ENCODE assay signal across 24 mouse cellular contexts in the genomic region with DNA sequence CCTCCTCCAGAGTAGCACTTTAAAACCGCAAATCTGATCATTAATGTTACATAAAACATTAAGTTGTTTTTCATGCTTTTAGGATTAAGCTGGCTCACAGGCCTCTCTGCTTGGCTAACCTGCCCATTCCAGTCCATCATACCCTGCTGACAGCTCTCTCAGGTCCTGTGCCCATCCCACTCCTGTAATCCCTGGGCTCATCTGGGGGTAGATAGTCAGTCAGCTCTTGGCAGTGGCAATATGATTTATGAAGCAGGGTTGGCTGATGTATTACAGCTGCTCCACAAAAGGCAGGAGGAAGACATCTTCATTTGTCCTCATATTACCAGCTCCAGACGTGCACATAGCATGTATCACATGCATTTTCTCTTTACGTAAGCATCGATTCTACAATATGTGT.
A peak's percentile ranks its signal among the peaks of the same experiment; 100 is the strongest.
DNase-seq lines count a peak whose midpoint lies in the region; ATAC-seq and TF ChIP-seq lines count a peak whose summit lies in the region.
"Had no signal": no experiment of that assay in that cellular context is flagged by ENCODE, and none has a peak within 500 bp of the region (broad histone marks: within the 10 kb centered on the region; RNA-seq: fewer than 3 reads in every experiment).

No protein-coding gene starts in this region.

- no peak for DNase-seq in cerebellum, adult 2 months
- DNase-seq in cerebellum, postnatal 14 days, result no peak
- DNase-seq in left cerebral cortex, adult 2 months (ENCODE audit: extremely low spot score in 1 of 2, low spot score in 2 of 2), result no peak
- no peak for DNase-seq in left cerebral cortex, postnatal 36 days (ENCODE audit: low spot score in 2 of 2)
- peak; percentile 48 for DNase-seq in hindbrain, postnatal 0 days (ENCODE audit: low spot score)
- no peak for DNase-seq in lung, postnatal 36 days
- DNase-seq: cerebellum, adult 8-10 months; heart, adult 18-20 months; heart, postnatal 14 days; kidney, adult 11 months; liver, embryonic 13.5 days; lung, adult 2 months; lung, postnatal 14 days; midbrain, embryonic 14.5 days; thymus, adult 2 months; thymus, postnatal 4 days had no signal

- ATAC-seq in embryonic facial prominence, embryonic 15.5 days (ENCODE audit: insufficient number of reproducible peaks, low FRiP score, low TSS enrichment, low read depth), result no peak
- peak; percentile 75 for ATAC-seq in hindbrain, postnatal 0 days
- ATAC-seq in megakaryocyte-erythroid progenitor cell, adult 5-6 weeks (replicated peaks; ENCODE audit: low FRiP score, low TSS enrichment, poor library complexity, severe bottlenecking), result no peak
- ATAC-seq: forebrain, embryonic 15.5 days had no signal

- peaks cover 22% of the 10 kb centered on the region for H3K4me1 ChIP-seq in cerebellum, adult 2 months (ENCODE audit: control insufficient read depth, insufficient read depth, low read length)
- no peaks in the 10 kb centered on the region for H3K4me1 ChIP-seq in embryonic facial prominence, embryonic 15.5 days
- H3K4me1 ChIP-seq in hindbrain, postnatal 0 days (ENCODE audit: insufficient read depth, low read length), result no peaks in the 10 kb centered on the region
- H3K4me1 ChIP-seq: embryonic facial prominence, embryonic 12.5 days; forebrain, embryonic 15.5 days; heart, embryonic 13.5 days; liver, embryonic 13.5 days; stomach, embryonic 15.5 days had no signal

- H3K36me3 ChIP-seq in embryonic facial prominence, embryonic 15.5 days, result no peaks in the 10 kb centered on the region
- no peaks in the 10 kb centered on the region for H3K36me3 ChIP-seq in hindbrain, postnatal 0 days (ENCODE audit: insufficient read depth, low read length)
- H3K36me3 ChIP-seq: embryonic facial prominence, embryonic 12.5 days; forebrain, embryonic 15.5 days; heart, embryonic 13.5 days; liver, embryonic 13.5 days; stomach, embryonic 15.5 days had no signal

- WGBS in cerebellum, adult 2 months, result 79% methylated on average over 4 of the region's 4 CpGs
- WGBS in embryonic facial prominence, embryonic 15.5 days, result 47% methylated on average over 4 of the region's 4 CpGs
- 76% methylated on average over 4 of the region's 4 CpGs for WGBS in hindbrain, postnatal 0 days

- H3K27me3 ChIP-seq in cerebellum, adult 2 months (ENCODE audit: control insufficient read depth, insufficient read depth, low read length), result no peaks in the 10 kb centered on the region
- H3K27me3 ChIP-seq in embryonic facial prominence, embryonic 15.5 days, result no peaks in the 10 kb centered on the region
- H3K27me3 ChIP-seq in hindbrain, postnatal 0 days (ENCODE audit: insufficient read depth, low read length), result no peaks in the 10 kb centered on the region
- H3K27me3 ChIP-seq: embryonic facial prominence, embryonic 12.5 days; forebrain, embryonic 15.5 days; heart, embryonic 13.5 days; liver, embryonic 13.5 days; stomach, embryonic 15.5 days had no signal

- no peaks in the 10 kb centered on the region for H3K9me3 ChIP-seq in embryonic facial prominence, embryonic 15.5 days (replicated peaks)
- no peaks in the 10 kb centered on the region for H3K9me3 ChIP-seq in hindbrain, postnatal 0 days (ENCODE audit: low read length)
- H3K9me3 ChIP-seq: embryonic facial prominence, embryonic 12.5 days; forebrain, embryonic 15.5 days; heart, embryonic 13.5 days; liver, embryonic 13.5 days; stomach, embryonic 15.5 days had no signal

- no peak for TF ChIP-seq CTCF in cerebellum, adult 2 months (IDR thresholded peaks at IDR 0.05; ENCODE audit: borderline replicate concordance, insufficient read depth, low read depth, low read length)
- TF ChIP-seq CTCF in left cerebral cortex, adult 2 months (IDR thresholded peaks at IDR 0.05), result no peak
- no peak for TF ChIP-seq CTCF in hindbrain, postnatal 0 days (IDR thresholded peaks at IDR 0.05; ENCODE audit: low read depth)

- no peak overlapping the region for H3K4me2 ChIP-seq in embryonic facial prominence, embryonic 15.5 days (replicated peaks)
- no peak overlapping the region for H3K4me2 ChIP-seq in hindbrain, postnatal 0 days (ENCODE audit: low read depth, low read length)
- H3K4me2 ChIP-seq: embryonic facial prominence, embryonic 12.5 days; forebrain, embryonic 15.5 days; heart, embryonic 13.5 days; liver, embryonic 13.5 days; stomach, embryonic 15.5 days had no signal

- intact Hi-C loops in left cerebral cortex, adult 2 months (cut with DNase I), result loop anchor here (5.0 kb wide), 1 partner anchor 36 kb away; no protein-coding TSS in a partner anchor
- intact Hi-C loops in left cerebral cortex, postnatal 36 days (cut with DNase I), result no loop called here

- no peak overlapping the region for H3K9ac ChIP-seq in embryonic facial prominence, embryonic 15.5 days
- no peak overlapping the region for H3K9ac ChIP-seq in hindbrain, postnatal 0 days (replicated peaks; ENCODE audit: low read length)
- H3K9ac ChIP-seq: embryonic facial prominence, embryonic 12.5 days; forebrain, embryonic 15.5 days; heart, embryonic 13.5 days; liver, embryonic 13.5 days; stomach, embryonic 15.5 days had no signal

- no peak overlapping the region for H3K4me3 ChIP-seq in cerebellum, adult 2 months (replicated peaks; ENCODE audit: insufficient read depth, low read depth, low read length)
- H3K4me3 ChIP-seq in left cerebral cortex, adult 2 months, result no peak overlapping the region
- no peak overlapping the region for H3K4me3 ChIP-seq in embryonic facial prominence, embryonic 15.5 days (replicated peaks)
- no peak overlapping the region for H3K4me3 ChIP-seq in hindbrain, postnatal 0 days (ENCODE audit: low read length)
- H3K4me3 ChIP-seq: embryonic facial prominence, embryonic 12.5 days; forebrain, embryonic 15.5 days; heart, embryonic 13.5 days; liver, embryonic 13.5 days; myocyte; stomach, embryonic 15.5 days had no signal

- TF ChIP-seq POLR2A in cerebellum, adult 2 months (IDR thresholded peaks at IDR 0.05; ENCODE audit: borderline replicate concordance, insufficient read depth, low read length), result no peak

- H3K27ac ChIP-seq in cerebellum, adult 2 months (ENCODE audit: insufficient read depth, low read length), result peak overlapping the region; percentile 59
- H3K27ac ChIP-seq in left cerebral cortex, adult 2 months, result peak overlapping the region; percentile 19; the same call in 1 of the 2 replicates
- H3K27ac ChIP-seq in embryonic facial prominence, embryonic 15.5 days (replicated peaks), result peak overlapping the region; percentile 48; the same call in 1 of the 2 replicates
- H3K27ac ChIP-seq in hindbrain, postnatal 0 days, result no peak overlapping the region; the same call in 1 of the 2 replicates
- H3K27ac ChIP-seq: embryonic facial prominence, embryonic 12.5 days; forebrain, embryonic 15.5 days; heart, embryonic 13.5 days; kidney, postnatal 0 days; liver, embryonic 13.5 days; stomach, embryonic 15.5 days had no signal
